Mouse (Mus musculus) limb, embryonic 14.5 days (tissue): ENCODE data around the gene Mtmr11. TPM values are rescaled to one million over a fixed set of nuclear protein-coding genes. Genes with fewer than 3 reads are reported as not detected.

Source experiments
- ATAC-seq: fragments of 200-750 bp; cut with Nextera tagmentation; 2 replicates; pipeline ENCODE4 v1.8.0; 2017; ENCODE audit warnings: low read depth, moderate number of reproducible peaks, moderate TSS enrichment; ENCODE audit not compliant: low FRiP score
- DNase-seq: peaks from one replicate; pipeline ENCODE4 v3.0.0-alpha.2; 2015; ENCODE audit warnings: low spot score
- H3K27ac ChIP-seq: fragments of 300-500 bp; sonication (generic); replicated peaks from 2 replicates; pipeline ENCODE4 v1.5.1; 2014; ENCODE audit warnings: low read depth, mild to moderate bottlenecking, low read length, moderate library complexity, mixed read lengths
- H3K27me3 ChIP-seq: fragments of 300-500 bp; sonication (generic); 2 replicates; pipeline ENCODE4 v1.6.1; 2014; ENCODE audit warnings: low read length, mixed read lengths; ENCODE audit not compliant: control insufficient read depth, insufficient read depth
- H3K36me3 ChIP-seq: fragments of 300-500 bp; sonication (generic); 2 replicates; pipeline ENCODE4 v1.6.1; 2014; ENCODE audit warnings: mild to moderate bottlenecking, low read length, moderate library complexity, mixed read lengths; ENCODE audit not compliant: control insufficient read depth, insufficient read depth
- H3K4me1 ChIP-seq: fragments of 300-500 bp; sonication (generic); 2 replicates; pipeline ENCODE4 v1.6.1; 2014; ENCODE audit warnings: antibody characterized with exemption, low read length, mixed read lengths; ENCODE audit not compliant: control insufficient read depth, insufficient read depth
- H3K4me2 ChIP-seq: fragments of 300-500 bp; sonication (generic); replicated peaks from 2 replicates; pipeline ENCODE4 v1.6.1; 2014; ENCODE audit warnings: low read depth, mild to moderate bottlenecking, low read length, moderate library complexity; ENCODE audit not compliant: severe bottlenecking
- H3K4me3 ChIP-seq: fragments of 300-500 bp; sonication (generic); replicated peaks from 2 replicates; pipeline ENCODE4 v1.5.1; 2014; ENCODE audit warnings: low read length
- H3K9ac ChIP-seq: fragments of 300-500 bp; sonication (generic); 2 replicates; pipeline ENCODE4 v1.6.1; 2014; ENCODE audit warnings: mild to moderate bottlenecking, low read depth, low read length, moderate library complexity; ENCODE audit not compliant: severe bottlenecking
- H3K9me3 ChIP-seq: fragments of 300-500 bp; sonication (generic); 2 replicates; pipeline ENCODE4 v1.6.1; 2016; ENCODE audit warnings: low read length; ENCODE audit not compliant: control insufficient read depth
- POLR2A ChIP-seq: fragments of 200-500 bp; IDR thresholded peaks from 2 replicates; pipeline ENCODE4 v1.8.0; 2012; ENCODE audit warnings: inconsistent platforms, mild to moderate bottlenecking, moderate library complexity, borderline replicate concordance; ENCODE audit not compliant: insufficient read depth, insufficient read length; ENCODE audit errors: extremely low read depth
- WGBS: fragments of 180-500 bp; shearing (Covaris S2); extraction: QIAGEN DNeasy Blood & Tissue Kit; methylation state at CpG from one replicate; pipeline ENCODE4 v1.1.7; 2014; 5-methylcytosine and 5-hydroxymethylcytosine counted together
- polyA plus RNA-seq, 2 experiments: library from polyadenylated mRNA; depleted of rRNA in 1 of 2; stranded (reverse) in 1 of 2; unstranded in 1 of 2; fragments of >200 nt; fragmentation: Nextera tagmentation in 1 of 2; extraction: Ambion mirVana in 1 of 2; gene quantifications; 2 replicates each; pipeline versions ENCODE4 v1.2.1 to v1.2.3; 2012 to 2014

Gene Mtmr11
- polyA plus RNA-seq, 2 experiments: 27.5 to 42.9 TPM

DNA sequence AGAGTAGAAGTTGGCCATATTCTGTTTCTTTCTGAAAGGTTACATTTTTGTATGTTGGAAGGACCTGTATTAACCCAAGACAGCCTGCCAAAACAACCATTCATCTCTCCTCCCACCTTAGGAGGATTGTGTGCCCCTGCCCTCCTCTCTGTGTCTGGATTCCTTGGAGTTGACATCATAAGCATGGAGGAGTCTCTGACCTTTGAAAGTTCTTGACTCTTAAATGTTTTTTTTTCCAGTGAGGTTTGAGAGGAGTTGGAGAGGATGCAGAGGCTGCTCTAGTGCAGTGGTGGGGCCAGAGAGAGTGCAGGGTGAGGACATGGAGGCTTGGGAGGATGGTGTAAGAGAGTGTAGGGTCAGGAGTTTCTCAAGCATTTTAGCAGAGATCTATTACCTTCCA is 33.7 kb upstream of the Mtmr11 start:
- no peaks in the 10 kb centered on the region for H3K9me3 ChIP-seq
- no peaks in the 10 kb centered on the region for H3K4me1 ChIP-seq
- H3K36me3 ChIP-seq: peaks cover 5% of the 10 kb centered on the region; the same call in 1 of the 2 replicates
- no peak overlapping the region for H3K27ac ChIP-seq
- H3K4me2 ChIP-seq: no peak overlapping the region
- H3K4me3 ChIP-seq: no peak overlapping the region
- ATAC-seq (no peak), DNase-seq (no peak)
- no peak for TF ChIP-seq POLR2A
- no peaks in the 10 kb centered on the region for H3K27me3 ChIP-seq
- H3K9ac ChIP-seq: no peak overlapping the region

DNA sequence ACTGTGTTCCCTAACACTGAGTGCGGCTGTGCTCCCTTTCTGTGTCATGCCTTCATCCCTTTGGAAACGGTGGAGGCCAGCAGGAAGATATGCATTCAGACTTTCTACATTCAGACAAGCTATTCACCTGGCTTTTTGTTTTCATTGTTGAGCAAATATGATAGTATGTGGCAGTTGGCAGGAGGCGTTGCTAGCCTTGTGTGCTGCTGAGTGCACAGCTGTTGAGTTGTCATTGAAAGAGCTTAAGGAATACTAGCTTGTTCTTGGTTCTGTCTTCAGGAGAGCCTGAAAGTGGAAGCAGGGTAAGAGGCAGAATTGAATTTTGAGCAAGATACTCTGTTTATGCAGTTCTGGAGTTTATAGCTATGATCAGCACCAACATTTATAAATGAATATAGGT is 29.3 kb upstream of the Mtmr11 start:
- no peak for DNase-seq
- no peak for TF ChIP-seq POLR2A

DNA sequence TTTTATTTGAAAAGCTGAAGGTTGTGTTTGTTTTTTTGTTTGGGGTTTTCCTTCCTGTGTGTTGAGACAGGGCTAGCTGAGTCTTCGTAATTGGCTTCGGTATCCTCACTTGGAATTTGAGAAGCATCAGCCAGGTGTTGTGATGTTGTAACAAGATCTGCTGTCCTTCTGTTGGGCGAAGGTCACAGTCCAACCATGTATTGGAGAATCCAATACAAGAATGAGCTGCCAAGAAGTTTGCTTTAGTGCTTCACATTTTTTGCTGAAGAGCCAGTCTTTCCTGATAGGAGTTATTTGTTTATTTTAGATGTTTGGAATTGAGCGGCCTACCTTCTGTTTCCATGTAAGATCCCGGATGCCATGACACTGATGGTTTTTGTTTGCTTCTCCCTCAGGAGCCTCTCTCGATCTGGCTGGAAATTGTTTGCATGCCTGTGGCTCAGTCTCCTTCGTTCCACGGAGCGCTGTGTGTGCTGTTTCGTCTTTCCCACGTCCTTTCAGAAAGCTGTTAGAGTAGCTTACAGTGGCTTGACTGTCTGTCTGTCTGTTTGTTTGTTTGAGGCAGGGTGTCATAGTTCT is 28.4 kb upstream of the Mtmr11 start:
- Histone ChIP-seq H3K27me3 (no peaks in the 10 kb centered on the region), H3K36me3 (peaks cover 20% of the 10 kb centered on the region), H3K9ac (no peak overlapping the region), H3K4me1 (no peaks in the 10 kb centered on the region), H3K27ac (no peak overlapping the region), H3K4me2 (no peak overlapping the region), H3K4me3 (no peak overlapping the region), H3K9me3 (no peaks in the 10 kb centered on the region)
- no peak for DNase-seq
- no peak for TF ChIP-seq POLR2A
- WGBS: 75% methylated on average over 11 of the region's 11 CpGs
- no peak for ATAC-seq

More for the DNA sequence above, 29.3 kb upstream of the Mtmr11 start:
- Histone ChIP-seq H3K9ac (no peak overlapping the region), H3K4me2 (no peak overlapping the region), H3K36me3 (peaks cover 20% of the 10 kb centered on the region), H3K27me3 (no peaks in the 10 kb centered on the region), H3K27ac (no peak overlapping the region), H3K4me3 (no peak overlapping the region), H3K9me3 (no peaks in the 10 kb centered on the region), H3K4me1 (no peaks in the 10 kb centered on the region)
- WGBS: 86% methylated on average over 3 of the region's 3 CpGs
- no peak for ATAC-seq

DNA sequence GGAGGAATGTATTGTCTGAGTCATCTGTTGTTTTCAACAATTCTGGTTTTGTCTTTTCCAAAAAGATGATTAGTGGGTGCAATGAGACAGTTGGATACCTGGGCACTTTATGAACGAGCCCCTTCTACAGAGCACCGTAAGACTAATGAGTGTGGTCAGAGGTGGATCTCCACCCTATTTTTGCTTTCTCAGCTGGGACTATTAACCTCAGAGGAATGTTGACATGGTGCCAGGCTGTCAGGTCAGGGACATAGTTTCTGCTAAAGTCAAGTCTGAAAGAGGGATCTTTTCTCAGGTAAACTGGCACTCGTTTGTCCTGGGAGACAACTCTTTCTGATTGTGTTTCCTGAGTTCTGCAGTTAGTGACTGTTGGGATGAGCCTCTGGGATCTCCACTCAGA is 26.8 kb upstream of the Mtmr11 start:
- Histone ChIP-seq H3K27me3 (no peaks in the 10 kb centered on the region), H3K36me3 (peaks cover 29% of the 10 kb centered on the region), H3K4me2 (no peak overlapping the region), H3K4me1 (no peaks in the 10 kb centered on the region), H3K9ac (no peak overlapping the region), H3K4me3 (no peak overlapping the region), H3K9me3 (no peaks in the 10 kb centered on the region), H3K27ac (no peak overlapping the region)
- no peak for TF ChIP-seq POLR2A
- 69% methylated on average over 3 of the region's 3 CpGs for WGBS
- DNase-seq (no peak), ATAC-seq (no peak)

DNA sequence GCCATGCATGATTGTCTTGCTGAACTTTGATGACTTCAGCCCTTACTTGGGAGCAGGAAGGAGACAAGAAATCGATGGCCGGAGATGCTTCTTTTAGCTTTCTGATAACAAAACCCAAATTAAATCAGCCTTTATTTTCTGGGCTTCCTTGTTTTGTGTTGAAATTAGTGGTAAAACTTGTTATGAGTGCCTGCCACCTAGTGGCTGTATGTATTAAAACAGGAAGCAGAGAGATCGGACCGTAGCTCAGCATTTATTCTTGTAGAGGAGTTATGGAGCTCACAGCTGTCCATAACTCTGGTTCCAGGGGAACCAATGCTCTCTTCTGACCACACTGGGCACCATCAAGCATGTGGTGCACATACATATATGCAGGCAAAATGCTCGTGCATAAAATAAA is 13.9 kb upstream of the Mtmr11 start:
- no peak overlapping the region for H3K27ac ChIP-seq
- no peaks in the 10 kb centered on the region for H3K9me3 ChIP-seq
- no peak overlapping the region for H3K9ac ChIP-seq
- no peaks in the 10 kb centered on the region for H3K4me1 ChIP-seq
- H3K4me2 ChIP-seq: no peak overlapping the region
- ATAC-seq: no peak
- peak; percentile 79 for DNase-seq
- WGBS: 16% methylated on average over 5 of the region's 5 CpGs
- no peaks in the 10 kb centered on the region for H3K27me3 ChIP-seq
- TF ChIP-seq POLR2A: no peak
- peaks cover 74% of the 10 kb centered on the region for H3K36me3 ChIP-seq
- H3K4me3 ChIP-seq: no peak overlapping the region

DNA sequence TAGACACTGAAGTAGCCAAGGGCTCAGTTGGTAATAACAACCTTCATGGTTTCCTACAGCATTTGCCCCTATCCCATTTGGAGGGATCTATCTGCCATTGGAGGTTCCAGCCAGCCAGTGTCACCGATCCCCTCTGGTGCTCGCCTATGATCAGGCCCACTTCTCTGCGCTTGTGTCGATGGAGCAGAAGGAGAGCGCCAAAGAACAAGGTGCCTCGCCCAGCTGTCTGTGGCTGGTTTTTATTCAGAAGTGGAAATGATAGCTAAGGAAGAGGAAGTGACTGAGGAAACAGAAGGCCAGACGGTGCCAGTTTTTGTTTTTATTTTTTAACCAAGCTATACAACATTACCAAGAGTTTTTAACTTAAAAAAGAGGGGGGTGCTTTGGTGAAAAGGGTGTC is 10.0 kb upstream of the Mtmr11 start:
- DNase-seq (no peak), ATAC-seq (no peak)
- Histone ChIP-seq H3K4me2 (no peak overlapping the region), H3K4me1 (no peaks in the 10 kb centered on the region), H3K36me3 (peaks cover 73% of the 10 kb centered on the region), H3K9me3 (no peaks in the 10 kb centered on the region), H3K27me3 (no peaks in the 10 kb centered on the region), H3K9ac (no peak overlapping the region), H3K27ac (no peak overlapping the region), H3K4me3 (no peak overlapping the region)
- no peak for TF ChIP-seq POLR2A
- WGBS: 83% methylated on average over 7 of the region's 7 CpGs
